Mouse (Mus musculus): ENCODE results near the gene Rufy1.

GRCm38 (mm10) chr11:50431134-50432068, 476 bp upstream of the Rufy1 start:
- TF ChIP-seq CTCF (IDR thresholded peaks at IDR 0.05; ENCODE audit: extremely low read depth, insufficient read depth, insufficient read length, insufficient replicate concordance) (no peak), POLR2A (IDR thresholded peaks at IDR 0.05; ENCODE audit: low read depth, low read length) (no peak)
